Mouse (Mus musculus): ENCODE measurements around the gene Hdac4.

DNA sequence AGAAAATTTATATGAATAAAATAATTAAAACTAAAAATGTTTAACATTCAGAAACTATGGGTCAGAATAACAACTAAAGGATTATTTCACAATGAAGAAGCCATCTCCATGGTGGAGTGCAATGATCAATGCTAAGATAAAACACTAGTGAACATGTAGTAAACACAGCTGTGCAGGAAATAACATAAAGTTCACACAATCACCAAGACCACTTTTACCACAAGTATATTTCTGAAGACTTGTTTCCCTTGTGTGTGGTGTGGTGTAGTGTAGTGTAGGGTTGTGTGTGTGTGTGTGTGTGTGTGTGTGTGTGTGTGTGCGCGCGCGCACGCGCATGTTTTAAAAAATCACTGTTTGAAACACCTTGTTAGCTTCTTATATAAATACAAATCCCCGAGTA is 126.0 kb downstream of the Hdac4 start:
- TF ChIP-seq CTCF (IDR thresholded peaks at IDR 0.05; ENCODE audit: low read depth) (no peak), EP300 (IDR thresholded peaks at IDR 0.05; ENCODE audit: low read depth) (no peak)

Data from liver, postnatal 0 days (tissue).